Mouse (Mus musculus): ENCODE measurements at regions not wholly inside any gene's neighbourhood (a gene's known extent, or its start where the extent isn't known, plus 50 kb on each side); places are given as distances from the start of the nearest gene placed in this dataset.

DNA sequence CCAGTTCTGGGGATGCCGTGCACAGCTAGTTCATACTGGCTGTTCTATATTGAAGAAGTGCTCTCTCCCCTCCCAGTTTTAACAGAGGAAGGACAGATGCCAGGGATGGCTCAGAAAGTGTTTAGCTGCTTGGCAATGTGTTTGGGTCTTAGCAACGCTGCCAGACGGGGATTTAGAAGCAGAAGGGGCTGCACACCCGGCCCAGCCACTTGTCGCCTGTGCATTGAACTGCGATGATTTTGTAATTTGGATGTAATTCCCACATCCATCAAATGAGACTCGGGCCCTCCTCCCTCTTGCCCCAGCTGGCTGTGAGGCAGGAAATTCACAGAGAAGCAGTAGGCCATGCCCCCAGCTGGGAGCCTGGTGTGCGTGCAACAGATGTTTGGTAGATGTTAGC, 475.4 kb downstream of the Tbc1d22a start:
- TF ChIP-seq CTCF (IDR thresholded peaks at IDR 0.05; ENCODE audit: borderline replicate concordance, insufficient read depth, low read depth, low read length) (no peak), POLR2A (IDR thresholded peaks at IDR 0.05; ENCODE audit: borderline replicate concordance, insufficient read depth, low read length) (no peak)

Data from cerebellum, adult 2 months (tissue).